Mouse (Mus musculus): Measurements from ENCODE around the gene Pi4k2a. TPM values are rescaled to one million over a fixed set of nuclear protein-coding genes. Genes with fewer than 3 reads are reported as not detected.

Gene Pi4k2a
- total RNA-seq, 1 experiment from 2014 or later: 8.3 TPM

DNA sequence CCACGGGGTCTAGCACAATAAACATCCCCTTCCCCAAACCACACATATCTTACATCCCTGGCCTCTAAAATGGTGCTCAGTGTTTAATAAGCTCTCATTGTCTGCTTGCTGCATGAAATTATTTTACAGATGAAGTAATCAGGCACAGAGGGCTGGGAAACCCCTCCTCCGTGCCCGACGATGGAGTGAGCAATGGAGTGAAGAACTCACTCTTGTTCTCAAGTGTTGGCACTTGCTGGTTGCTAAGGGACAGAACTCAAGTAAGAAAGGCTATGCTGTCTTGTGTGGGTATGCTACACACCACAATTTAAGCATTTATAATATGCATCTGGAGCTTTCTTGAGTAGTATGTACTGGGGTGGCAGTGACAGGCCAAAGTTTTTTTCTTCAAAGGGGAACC, 54.9 kb downstream of the Pi4k2a start:
- no peak for ATAC-seq (replicated peaks in 1 of 2; ENCODE audit: insufficient read depth in 1 of 2, low FRiP score in 2 of 2, low TSS enrichment in 1 of 2, low read depth in 1 of 2, poor library complexity in 2 of 2, severe bottlenecking in 2 of 2)

GRCm38 (mm10) chr19:42145731-42146130, 55.5 kb downstream of the Pi4k2a start:
- ATAC-seq (replicated peaks in 1 of 2; ENCODE audit: insufficient read depth in 1 of 2, low FRiP score in 2 of 2, low TSS enrichment in 1 of 2, low read depth in 1 of 2, poor library complexity in 2 of 2, severe bottlenecking in 2 of 2): no peak

DNA sequence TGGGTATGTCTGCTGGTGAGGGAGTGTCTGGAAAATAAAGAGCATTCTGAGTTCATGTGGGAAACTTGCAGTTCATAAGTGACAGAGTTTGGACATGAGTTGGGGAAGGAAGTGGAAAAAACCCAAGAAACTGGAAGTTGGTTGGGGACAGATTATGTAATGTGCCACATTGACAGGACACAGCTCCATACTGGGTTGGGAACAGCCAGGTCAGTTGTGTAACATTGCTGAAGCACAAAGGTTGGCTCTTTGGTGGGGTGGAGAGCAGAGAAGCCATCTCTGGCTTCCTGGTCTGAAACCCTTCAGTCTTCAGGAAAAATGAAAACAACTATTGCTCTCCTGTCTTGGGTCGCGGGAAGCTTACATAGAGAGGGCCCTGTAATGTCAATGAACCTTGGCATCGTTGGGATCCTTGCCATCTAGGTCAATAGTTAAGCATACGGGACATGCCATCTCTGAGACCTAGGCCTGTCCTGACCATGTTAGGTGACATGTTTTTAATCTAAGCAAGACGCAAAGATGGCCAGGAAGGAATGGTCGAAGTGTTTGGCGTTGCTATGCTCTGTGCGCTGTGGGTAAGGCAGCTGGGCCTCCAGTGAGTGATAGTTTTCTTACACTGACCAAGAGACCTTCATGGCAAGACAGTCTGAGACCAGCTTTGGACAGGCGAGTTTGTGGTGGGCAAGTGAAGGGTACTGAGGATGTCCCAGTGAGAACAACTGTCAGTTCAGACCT, 56.2 kb downstream of the Pi4k2a start:
- ATAC-seq (replicated peaks in 1 of 2; ENCODE audit: insufficient read depth in 1 of 2, low FRiP score in 2 of 2, low TSS enrichment in 1 of 2, low read depth in 1 of 2, poor library complexity in 2 of 2, severe bottlenecking in 2 of 2): no peak

DNA sequence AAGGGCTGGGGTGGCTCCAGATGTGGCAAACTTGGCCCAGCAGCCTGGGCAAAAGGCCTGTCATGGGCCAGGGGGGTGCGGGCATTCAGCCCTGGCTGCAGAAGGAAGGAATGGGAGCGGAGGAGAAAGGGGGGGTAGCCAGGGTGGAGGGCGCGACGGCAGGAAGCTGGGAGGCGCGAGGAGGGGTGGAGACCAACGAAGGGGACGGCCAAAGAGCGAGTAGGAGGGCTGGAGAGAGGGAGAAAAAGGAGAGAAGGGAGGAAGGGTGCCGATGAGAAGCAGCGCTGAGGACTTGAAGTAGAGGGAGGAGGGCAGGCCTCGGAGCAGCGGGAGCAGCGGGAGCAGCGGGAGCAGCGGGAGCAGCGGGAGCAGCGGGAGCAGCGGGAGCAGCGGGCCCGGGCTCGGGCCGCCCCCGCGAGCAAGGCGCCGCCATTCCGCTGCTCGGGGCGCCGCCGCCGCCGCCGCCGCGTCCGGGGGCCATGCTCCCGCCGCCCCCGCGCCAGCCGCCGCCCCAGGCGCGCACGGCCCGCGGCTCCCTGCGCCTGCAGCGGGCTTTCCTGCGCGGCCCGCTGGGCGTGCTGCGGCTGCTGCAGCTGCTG, 57.0 kb downstream of the Pi4k2a start, which contains the start of gene Marveld1:
Gene Marveld1 (plus strand): TSS at position 231 of the 599 bp plus-strand sequence.
- peak; percentile 20 to 57; a peak in 3 of 4 replicates for ATAC-seq (replicated peaks in 1 of 2; ENCODE audit: insufficient read depth in 1 of 2, low FRiP score in 2 of 2, low TSS enrichment in 1 of 2, low read depth in 1 of 2, poor library complexity in 2 of 2, severe bottlenecking in 2 of 2)

DNA sequence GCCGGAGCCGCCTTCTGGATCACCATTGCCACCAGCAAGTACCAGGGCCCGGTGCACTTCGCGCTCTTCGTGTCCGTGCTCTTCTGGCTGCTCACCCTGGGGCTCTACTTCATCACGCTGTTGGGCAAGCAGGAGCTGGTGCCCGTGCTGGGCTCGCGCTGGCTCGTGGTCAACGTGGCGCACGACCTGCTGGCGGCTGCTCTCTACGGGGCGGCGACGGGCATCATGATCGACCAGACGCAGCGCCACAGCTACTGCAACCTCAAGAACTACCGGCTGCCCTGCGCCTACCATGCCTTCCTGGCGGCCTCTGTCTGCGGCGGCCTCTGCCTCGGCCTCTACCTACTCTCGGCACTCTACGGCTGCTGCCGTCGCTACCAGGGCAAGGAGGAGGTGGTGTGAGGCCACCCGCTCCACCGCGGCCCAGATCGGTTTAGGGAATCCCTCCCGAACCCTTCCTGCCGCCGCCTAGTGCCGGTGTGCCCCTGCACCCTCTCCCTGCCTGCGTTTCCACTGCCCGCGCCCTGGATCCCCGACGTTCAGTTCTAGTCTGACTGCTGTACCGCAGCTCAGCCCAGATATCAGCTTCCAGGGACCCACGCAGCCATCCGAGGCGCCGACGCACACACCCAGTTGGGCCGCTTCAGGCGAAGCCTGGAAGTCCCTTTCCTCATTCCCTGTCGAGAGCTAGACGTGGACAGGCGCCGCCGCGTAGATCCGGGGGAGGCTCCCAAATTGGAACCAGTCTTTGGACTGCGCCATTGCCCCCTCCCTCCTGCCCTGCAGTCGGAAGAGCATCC, 57.7 kb downstream of the Pi4k2a start:
- ATAC-seq (replicated peaks in 1 of 2; ENCODE audit: insufficient read depth in 1 of 2, low FRiP score in 2 of 2, low TSS enrichment in 1 of 2, low read depth in 1 of 2, poor library complexity in 2 of 2, severe bottlenecking in 2 of 2): peak in 1 of 2 experiments; percentile 31; a peak in 2 of 4 replicates

DNA sequence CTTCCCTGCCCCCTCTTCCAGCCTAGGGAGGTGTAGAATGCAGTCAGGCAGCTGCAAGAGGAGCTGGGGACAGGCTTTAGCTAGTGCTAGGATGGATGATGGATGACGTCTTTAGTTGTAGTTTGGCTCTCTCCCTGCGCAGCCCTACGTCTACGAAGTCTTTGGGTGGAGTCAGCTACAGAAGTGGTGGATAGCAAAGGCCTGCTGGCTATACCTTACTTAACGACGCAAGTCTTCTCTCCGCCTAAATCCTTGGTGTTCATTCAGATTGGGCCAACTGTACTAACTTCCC, 58.2 kb downstream of the Pi4k2a start:
- ATAC-seq (replicated peaks in 1 of 2; ENCODE audit: insufficient read depth in 1 of 2, low FRiP score in 2 of 2, low TSS enrichment in 1 of 2, low read depth in 1 of 2, poor library complexity in 2 of 2, severe bottlenecking in 2 of 2): no peak

GRCm38 (mm10) chr19:42151990-42152389, 61.7 kb downstream of the Pi4k2a start:
- peak; percentile 53 to 58; a peak in 3 of 4 replicates for ATAC-seq (replicated peaks in 1 of 2; ENCODE audit: insufficient read depth in 1 of 2, low FRiP score in 2 of 2, low TSS enrichment in 1 of 2, low read depth in 1 of 2, poor library complexity in 2 of 2, severe bottlenecking in 2 of 2)

GRCm38 (mm10) chr19:42157493-42158237, 67.4 kb downstream of the Pi4k2a start:
- ATAC-seq (replicated peaks in 1 of 2; ENCODE audit: insufficient read depth in 1 of 2, low FRiP score in 2 of 2, low TSS enrichment in 1 of 2, low read depth in 1 of 2, poor library complexity in 2 of 2, severe bottlenecking in 2 of 2): peak; percentile 76 to 95

DNA sequence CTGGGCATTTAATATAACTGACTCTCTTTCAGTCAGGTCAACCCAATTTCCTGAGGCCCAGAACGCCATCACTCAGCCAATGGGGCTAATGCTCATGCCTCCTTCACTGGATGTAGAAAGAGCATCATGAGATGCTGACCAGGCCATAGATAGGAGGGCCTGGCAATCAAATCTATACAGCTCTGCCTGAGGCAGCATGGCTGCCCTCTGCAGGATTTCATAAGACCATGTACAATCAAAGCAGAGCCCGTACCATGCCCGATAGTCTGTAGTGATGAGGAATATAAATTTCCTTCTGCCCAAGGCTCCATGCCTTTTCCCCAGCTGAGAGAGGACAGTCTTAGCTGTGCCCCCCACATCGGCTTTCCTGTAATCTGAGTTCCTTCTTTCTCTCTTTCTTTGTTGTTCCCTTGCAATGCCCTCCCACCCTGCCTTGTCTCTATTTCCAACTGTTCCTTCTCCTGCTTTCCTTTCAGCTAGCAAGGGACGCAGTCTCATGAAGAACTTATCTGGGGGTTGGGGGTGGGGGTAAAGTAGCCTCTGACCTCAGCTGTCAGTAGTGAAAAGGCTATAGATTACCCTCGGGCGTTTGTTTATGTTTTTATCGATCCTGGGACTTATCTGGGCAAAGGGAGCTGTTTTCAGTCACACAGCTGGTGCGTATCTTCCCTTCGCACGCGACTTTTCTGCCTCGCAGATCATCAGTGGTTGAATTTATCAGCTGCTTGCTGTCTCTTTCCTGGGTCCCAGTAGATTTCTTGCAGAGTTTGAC, 68.2 kb downstream of the Pi4k2a start:
- ATAC-seq (replicated peaks in 1 of 2; ENCODE audit: insufficient read depth in 1 of 2, low FRiP score in 2 of 2, low TSS enrichment in 1 of 2, low read depth in 1 of 2, poor library complexity in 2 of 2, severe bottlenecking in 2 of 2): 0 out of 4 replicates have a peak, but pooled peaks of 1 of the 2 experiments have one; percentile 6

- ATAC-seq (replicated peaks in 1 of 2; ENCODE audit: insufficient read depth in 1 of 2, low FRiP score in 2 of 2, low TSS enrichment in 1 of 2, low read depth in 1 of 2, poor library complexity in 2 of 2, severe bottlenecking in 2 of 2): no peak
Measured at GRCm38 (mm10) chr19:42163764-42164163, 73.5 kb downstream of the Pi4k2a start, which contains the start of gene Zfyve27. TSS of gene Zfyve27 (plus strand) at chr19:42163951.

GRCm38 (mm10) chr19:42164188-42164587, 73.9 kb downstream of the Pi4k2a start:
- ATAC-seq (replicated peaks in 1 of 2; ENCODE audit: insufficient read depth in 1 of 2, low FRiP score in 2 of 2, low TSS enrichment in 1 of 2, low read depth in 1 of 2, poor library complexity in 2 of 2, severe bottlenecking in 2 of 2): no peak

GRCm38 (mm10) chr19:42166130-42166529, 75.9 kb downstream of the Pi4k2a start:
- peak; percentile 51 to 52; a peak in 2 of 4 replicates for ATAC-seq (replicated peaks in 1 of 2; ENCODE audit: insufficient read depth in 1 of 2, low FRiP score in 2 of 2, low TSS enrichment in 1 of 2, low read depth in 1 of 2, poor library complexity in 2 of 2, severe bottlenecking in 2 of 2)

DNA sequence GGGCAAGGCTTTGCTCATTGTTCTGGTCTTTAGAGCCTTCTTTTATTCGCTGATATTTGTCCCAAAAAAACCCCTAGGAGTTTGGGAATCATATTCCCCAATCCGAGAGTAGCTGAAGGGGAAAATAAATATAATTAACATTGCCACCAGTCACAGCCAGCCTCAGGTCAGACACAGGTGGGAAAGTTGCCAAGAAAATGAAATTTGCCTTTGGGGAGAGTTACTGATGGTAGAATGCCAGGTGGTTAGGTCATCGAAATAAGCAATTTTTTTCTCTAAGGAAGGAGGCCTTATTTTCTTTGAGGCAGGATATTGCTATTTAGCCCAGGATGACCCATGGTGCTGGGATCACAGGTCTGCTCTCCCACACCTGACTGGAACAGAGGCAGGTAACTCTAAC, 76.5 kb downstream of the Pi4k2a start:
- no peak for ATAC-seq (replicated peaks in 1 of 2; ENCODE audit: insufficient read depth in 1 of 2, low FRiP score in 2 of 2, low TSS enrichment in 1 of 2, low read depth in 1 of 2, poor library complexity in 2 of 2, severe bottlenecking in 2 of 2)

DNA sequence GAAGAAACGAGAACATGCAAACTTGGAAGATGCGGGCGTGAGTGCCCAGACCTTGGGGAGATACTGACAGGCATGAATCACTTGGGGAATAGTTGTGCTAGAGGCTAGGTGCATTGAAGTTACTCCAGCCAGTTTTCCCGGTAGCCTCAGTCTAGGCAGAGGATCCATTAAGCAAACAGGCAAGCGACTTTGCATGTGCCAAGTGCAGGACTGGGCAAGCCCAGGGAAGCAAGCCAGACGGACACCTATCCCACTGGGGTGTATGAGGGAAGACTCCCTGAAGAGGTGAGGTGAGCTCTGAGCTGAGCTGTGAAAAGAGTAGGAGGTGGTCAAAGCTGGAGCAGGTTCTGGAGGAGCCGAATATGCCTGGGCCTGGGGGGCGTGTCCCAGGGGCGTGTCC, 77.2 kb downstream of the Pi4k2a start:
- ATAC-seq (replicated peaks in 1 of 2; ENCODE audit: insufficient read depth in 1 of 2, low FRiP score in 2 of 2, low TSS enrichment in 1 of 2, low read depth in 1 of 2, poor library complexity in 2 of 2, severe bottlenecking in 2 of 2): no peak

DNA sequence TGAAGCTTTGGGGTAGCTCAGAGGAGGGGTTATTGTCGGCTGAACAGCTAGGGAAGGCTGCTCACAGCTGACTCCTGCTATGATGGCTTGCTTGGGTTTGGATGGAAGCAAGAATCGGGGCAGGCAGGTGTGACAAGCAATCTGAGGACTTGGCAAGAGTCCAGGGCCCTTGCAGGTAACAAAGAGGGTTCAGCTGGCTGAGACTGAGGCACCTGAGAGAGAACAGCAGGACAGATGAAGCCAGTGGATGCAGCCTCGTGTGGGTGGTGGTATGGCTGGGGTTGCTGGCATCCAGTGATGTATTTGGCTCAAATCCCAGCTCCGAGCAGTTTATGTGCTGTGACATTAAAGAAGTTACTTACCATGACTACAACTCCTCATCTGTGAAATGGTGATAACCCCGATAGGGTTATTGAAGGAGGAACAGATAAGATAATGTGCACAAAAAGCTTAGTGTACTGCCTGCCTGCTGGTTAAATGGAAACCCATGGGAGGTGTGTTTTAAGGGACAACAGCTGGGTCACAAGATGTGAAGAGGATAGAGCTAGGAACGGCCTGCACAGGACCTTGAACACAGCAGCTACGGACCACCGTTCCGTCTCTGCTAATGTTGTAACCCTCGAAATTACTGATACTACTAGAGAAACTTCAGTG, 79.2 kb downstream of the Pi4k2a start:
- no peak for ATAC-seq (replicated peaks in 1 of 2; ENCODE audit: insufficient read depth in 1 of 2, low FRiP score in 2 of 2, low TSS enrichment in 1 of 2, low read depth in 1 of 2, poor library complexity in 2 of 2, severe bottlenecking in 2 of 2)
